Mouse (Mus musculus): ENCODE data around the gene Gjc2. TPM values are rescaled to one million over a fixed set of nuclear protein-coding genes. Genes with fewer than 3 reads are reported as not detected.
A peak's percentile ranks its signal among the peaks of the same experiment; 100 is the strongest.

Gjc2 gene
- not detected in 2 replicates for polyA plus RNA-seq (2012; ENCODE audit: insufficient read depth, insufficient read length, missing spikeins)

GRCm38 (mm10) chr11:59182864-59183331 lies at the start of gene Gjc2:
TSS of gene Gjc2 (minus strand) at chr11:59183213.
- no peak within 1 kb of the TSS for H3K27ac ChIP-seq (ENCODE audit: insufficient read depth, low read depth, low read length)
- H3K4me3 ChIP-seq (ENCODE audit: insufficient read depth, low read length), result no peak within 1 kb of the TSS
- H3K4me1 ChIP-seq (ENCODE audit: control insufficient read depth, insufficient read depth, low read length), result peaks cover 9% of the 10 kb centered on the region
- TF ChIP-seq POLR2A (IDR thresholded peaks at IDR 0.05; ENCODE audit: borderline replicate concordance, low read depth, low read length), result no peak
- TF ChIP-seq CTCF (IDR thresholded peaks at IDR 0.05; ENCODE audit: low read depth, low read length), result no peak

- peaks cover 8% of the 10 kb centered on the region for H3K4me1 ChIP-seq (ENCODE audit: control insufficient read depth, insufficient read depth, low read length)
- H3K4me3 ChIP-seq (ENCODE audit: insufficient read depth, low read length), result no peak overlapping the region
- TF ChIP-seq POLR2A (IDR thresholded peaks at IDR 0.05; ENCODE audit: borderline replicate concordance, low read depth, low read length) (no peak), CTCF (IDR thresholded peaks at IDR 0.05; ENCODE audit: low read depth, low read length) (no peak)
Observed at GRCm38 (mm10) chr11:59232797-59233196, 49.8 kb upstream of the Gjc2 start.

GRCm38 (mm10) chr11:59230144-59230760 lies 47.2 kb upstream of the Gjc2 start:
- TF ChIP-seq POLR2A (IDR thresholded peaks at IDR 0.05; ENCODE audit: borderline replicate concordance, low read depth, low read length) (no peak), CTCF (IDR thresholded peaks at IDR 0.05; ENCODE audit: low read depth, low read length) (peak; percentile 84)
- H3K27ac ChIP-seq (ENCODE audit: insufficient read depth, low read depth, low read length), result peak overlapping the region; percentile 35
- H3K4me1 ChIP-seq (ENCODE audit: control insufficient read depth, insufficient read depth, low read length), result peaks cover 17% of the 10 kb centered on the region
- no peak overlapping the region for H3K4me3 ChIP-seq (ENCODE audit: insufficient read depth, low read length)

More at GRCm38 (mm10) chr11:59232797-59233196, 49.8 kb upstream of the Gjc2 start:
- no peak overlapping the region for H3K27ac ChIP-seq (ENCODE audit: insufficient read depth, low read depth, low read length)

GRCm38 (mm10) chr11:59228122-59228953 lies 45.3 kb upstream of the Gjc2 start, which contains the start of gene Arf1:
TSS of gene Arf1 (minus strand) at chr11:59228270.
- peak within 1 kb of the TSS; percentile 92 for H3K4me3 ChIP-seq (ENCODE audit: insufficient read depth, low read length)
- H3K27ac ChIP-seq (ENCODE audit: insufficient read depth, low read depth, low read length), result peak within 1 kb of the TSS; percentile 95
- peaks cover 31% of the 10 kb centered on the region for H3K4me1 ChIP-seq (ENCODE audit: control insufficient read depth, insufficient read depth, low read length)
- TF ChIP-seq POLR2A (IDR thresholded peaks at IDR 0.05; ENCODE audit: borderline replicate concordance, low read depth, low read length) (0 out of 2 replicates have a peak, but pooled peaks have one; percentile 24), CTCF (IDR thresholded peaks at IDR 0.05; ENCODE audit: low read depth, low read length) (no peak)

- Histone ChIP-seq H3K4me1 (ENCODE audit: control insufficient read depth, insufficient read depth, low read length) (peaks cover 38% of the 10 kb centered on the region), H3K27ac (ENCODE audit: insufficient read depth, low read depth, low read length) (peak overlapping the region; percentile 95), H3K4me3 (ENCODE audit: insufficient read depth, low read length) (peak overlapping the region; percentile 92)
- TF ChIP-seq CTCF (IDR thresholded peaks at IDR 0.05; ENCODE audit: low read depth, low read length) (no peak), POLR2A (IDR thresholded peaks at IDR 0.05; ENCODE audit: borderline replicate concordance, low read depth, low read length) (no peak)
Observed at GRCm38 (mm10) chr11:59227604-59228121, 44.6 kb upstream of the Gjc2 start.

- H3K27ac ChIP-seq (ENCODE audit: insufficient read depth, low read depth, low read length), result peak overlapping the region; percentile 95
- H3K4me1 ChIP-seq (ENCODE audit: control insufficient read depth, insufficient read depth, low read length), result peaks cover 44% of the 10 kb centered on the region
- TF ChIP-seq POLR2A (IDR thresholded peaks at IDR 0.05; ENCODE audit: borderline replicate concordance, low read depth, low read length), result no peak
- 0 out of 2 replicates have a peak, but pooled peaks have one; percentile 15 for TF ChIP-seq CTCF (IDR thresholded peaks at IDR 0.05; ENCODE audit: low read depth, low read length)
- peak overlapping the region; percentile 92 for H3K4me3 ChIP-seq (ENCODE audit: insufficient read depth, low read length)
Observed at GRCm38 (mm10) chr11:59226787-59227603, 44.0 kb upstream of the Gjc2 start.

- Histone ChIP-seq H3K4me3 (ENCODE audit: insufficient read depth, low read length) (peak overlapping the region; percentile 92), H3K4me1 (ENCODE audit: control insufficient read depth, insufficient read depth, low read length) (peaks cover 50% of the 10 kb centered on the region), H3K27ac (ENCODE audit: insufficient read depth, low read depth, low read length) (peak overlapping the region; percentile 11)
- no peak for TF ChIP-seq POLR2A (IDR thresholded peaks at IDR 0.05; ENCODE audit: borderline replicate concordance, low read depth, low read length)
- no peak for TF ChIP-seq CTCF (IDR thresholded peaks at IDR 0.05; ENCODE audit: low read depth, low read length)
Observed at GRCm38 (mm10) chr11:59226251-59226650, 43.2 kb upstream of the Gjc2 start.

GRCm38 (mm10) chr11:59225167-59225566 lies 42.2 kb upstream of the Gjc2 start:
- Histone ChIP-seq H3K4me1 (ENCODE audit: control insufficient read depth, insufficient read depth, low read length) (peaks cover 57% of the 10 kb centered on the region), H3K4me3 (ENCODE audit: insufficient read depth, low read length) (no peak overlapping the region), H3K27ac (ENCODE audit: insufficient read depth, low read depth, low read length) (no peak overlapping the region)
- no peak for TF ChIP-seq CTCF (IDR thresholded peaks at IDR 0.05; ENCODE audit: low read depth, low read length)
- TF ChIP-seq POLR2A (IDR thresholded peaks at IDR 0.05; ENCODE audit: borderline replicate concordance, low read depth, low read length), result no peak

GRCm38 (mm10) chr11:59224470-59224869 lies 41.5 kb upstream of the Gjc2 start:
- Histone ChIP-seq H3K4me3 (ENCODE audit: insufficient read depth, low read length) (no peak overlapping the region), H3K4me1 (ENCODE audit: control insufficient read depth, insufficient read depth, low read length) (peaks cover 62% of the 10 kb centered on the region), H3K27ac (ENCODE audit: insufficient read depth, low read depth, low read length) (no peak overlapping the region)
- TF ChIP-seq POLR2A (IDR thresholded peaks at IDR 0.05; ENCODE audit: borderline replicate concordance, low read depth, low read length) (no peak), CTCF (IDR thresholded peaks at IDR 0.05; ENCODE audit: low read depth, low read length) (no peak)
